Mouse (Mus musculus): ENCODE results near the gene Foxd1.

The Foxd1 gene

DNA sequence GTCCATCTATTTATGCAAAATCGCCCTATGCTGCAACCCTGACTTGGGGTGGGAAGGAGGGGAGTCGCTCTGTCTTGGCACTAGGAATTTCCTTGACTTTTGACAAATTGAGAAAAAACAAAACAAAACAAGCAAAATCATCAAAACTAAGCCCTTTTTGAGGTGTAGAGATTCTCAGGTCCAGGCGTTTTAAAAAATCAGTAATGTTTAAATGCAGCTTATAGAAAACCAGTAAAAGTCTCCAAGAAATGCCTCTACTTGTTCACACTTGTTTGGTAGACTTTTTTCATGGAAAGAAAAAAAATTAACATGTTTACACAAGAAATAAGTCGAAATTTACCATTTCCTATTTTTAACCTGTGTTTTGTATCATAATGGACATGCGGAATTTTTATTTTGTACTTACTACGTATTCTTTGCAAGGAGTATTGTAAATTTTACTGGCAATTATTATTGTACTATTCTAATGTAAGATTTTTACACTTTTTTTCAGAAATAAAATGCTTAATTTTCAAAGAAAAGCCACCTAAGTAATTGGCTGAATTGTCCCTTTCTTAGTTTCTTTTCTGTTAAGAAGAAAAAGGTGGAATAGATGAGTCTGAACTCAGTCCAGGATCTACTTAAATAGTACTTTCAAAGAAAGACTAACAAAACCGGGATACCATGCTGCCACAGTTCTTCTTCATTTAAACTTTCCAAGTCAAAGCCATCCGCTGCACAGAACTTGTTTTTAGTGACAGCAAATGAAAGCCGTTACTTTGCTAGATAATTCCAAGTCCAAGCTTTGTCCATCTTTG lies 2.3 kb downstream of the Foxd1 start:
- no peak for DNase-seq

- no peak for DNase-seq
These were observed 3.0 kb downstream of the Foxd1 start for GRCm38 (mm10) chr13:98356973-98357425.

DNA sequence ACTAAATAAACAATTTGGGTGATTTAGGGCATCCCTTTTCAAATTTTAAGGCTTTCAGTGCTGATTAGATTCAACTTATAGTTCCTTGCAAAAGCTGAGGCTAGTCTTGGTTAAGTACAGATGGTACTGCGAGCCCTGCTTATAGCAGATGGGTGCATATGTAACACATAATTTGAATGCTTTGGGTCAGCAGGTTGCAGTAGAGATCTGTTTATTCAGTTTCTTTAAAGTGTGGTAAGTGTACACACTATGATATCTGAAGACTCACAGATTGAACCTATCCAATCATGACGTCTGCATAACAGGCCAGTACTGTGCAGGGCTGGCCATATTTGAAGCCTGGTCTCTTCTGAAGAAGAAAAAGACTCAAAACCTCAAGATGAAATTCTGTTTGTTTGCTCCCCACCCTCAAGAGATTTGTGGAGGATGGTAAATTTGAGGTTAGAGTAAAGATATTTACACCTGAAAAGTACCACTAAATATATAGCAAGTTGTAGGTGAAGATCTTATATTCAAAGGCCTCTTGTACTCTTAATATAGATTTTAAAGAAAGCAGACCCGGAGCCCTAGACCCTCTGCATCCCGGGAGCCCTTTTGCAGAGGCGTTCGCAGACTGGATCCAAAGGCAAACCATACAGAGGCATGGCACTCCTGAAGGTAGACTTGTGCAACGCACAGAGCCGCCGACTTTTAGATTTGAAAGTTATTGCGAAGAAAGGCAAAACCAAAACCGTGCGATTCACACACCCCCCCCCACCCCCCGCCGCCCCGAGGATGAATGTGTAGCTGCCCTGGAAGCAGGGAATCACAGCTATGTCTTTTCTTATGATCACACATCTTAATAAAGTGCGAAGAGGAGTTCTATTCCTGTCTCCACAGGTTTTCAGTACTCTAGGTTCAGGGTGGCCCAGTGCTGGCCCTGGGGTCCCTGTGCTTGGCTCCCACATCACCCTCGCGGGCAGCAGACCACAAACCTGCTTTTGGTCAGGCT lies 3.7 kb downstream of the Foxd1 start:
- no peak for DNase-seq

GRCm38 (mm10) chr13:98358424-98359181 lies 4.6 kb downstream of the Foxd1 start:
- no peak for DNase-seq

GRCm38 (mm10) chr13:98359337-98359736 lies 5.3 kb downstream of the Foxd1 start:
- no peak for DNase-seq

GRCm38 (mm10) chr13:98360391-98360790 lies 6.3 kb downstream of the Foxd1 start:
- DNase-seq, result no peak

- no peak for DNase-seq
These were observed 7.1 kb downstream of the Foxd1 start for GRCm38 (mm10) chr13:98361161-98361560.

GRCm38 (mm10) chr13:98363046-98363445 lies 9.0 kb downstream of the Foxd1 start:
- DNase-seq, result no peak

DNA sequence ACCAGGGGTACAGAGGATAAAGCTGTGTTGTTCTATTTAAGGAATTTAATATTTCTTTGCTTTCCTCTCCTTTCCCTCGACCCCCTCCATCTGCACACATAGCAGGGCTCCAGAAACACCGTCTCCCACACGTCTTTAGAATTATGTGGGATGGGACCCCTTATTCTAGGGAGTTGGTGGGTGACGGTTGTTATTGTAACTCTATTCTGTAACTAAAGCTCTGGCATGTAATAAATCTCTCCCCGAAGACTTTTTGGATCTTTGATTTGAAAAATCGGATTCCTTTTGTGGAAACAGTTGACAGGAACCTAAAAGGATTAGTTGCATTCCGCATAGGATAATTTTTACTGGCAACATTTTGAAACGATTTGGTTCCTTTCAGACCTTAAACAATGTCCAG lies 11.0 kb downstream of the Foxd1 start:
- DNase-seq, result no peak

DNA sequence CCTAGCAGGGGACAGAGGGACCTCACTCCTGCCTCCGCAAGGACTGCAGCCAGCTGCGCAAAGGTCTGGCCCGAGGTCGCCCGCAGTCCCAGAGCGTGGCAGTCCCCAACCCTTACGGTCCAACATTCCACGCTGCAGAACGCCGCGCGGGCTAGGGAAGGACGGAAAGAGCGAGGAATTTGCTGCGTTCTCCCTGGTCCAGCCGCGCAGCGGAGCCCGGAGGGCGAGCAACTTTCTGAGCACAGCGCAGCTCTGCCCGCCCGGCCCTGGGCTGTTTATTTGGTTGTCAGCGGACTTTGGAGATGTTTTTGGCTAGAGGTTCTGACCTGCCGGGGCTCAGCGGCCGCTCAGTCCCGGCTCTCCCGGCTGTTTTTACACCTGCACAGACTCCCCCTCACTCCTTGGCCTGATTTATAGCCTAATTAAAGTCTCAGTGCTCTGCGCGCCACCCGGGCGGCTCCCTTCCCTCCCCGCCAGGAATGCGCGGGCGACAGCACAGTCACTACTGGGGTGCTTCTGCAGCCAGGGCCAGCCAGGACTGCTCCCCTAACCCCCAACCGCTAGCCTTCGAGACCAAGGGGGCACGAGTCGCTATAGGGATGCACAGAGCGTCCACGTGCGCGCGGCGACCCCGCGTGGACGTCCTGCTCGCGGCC lies 11.9 kb downstream of the Foxd1 start:
- no peak for DNase-seq

DNA sequence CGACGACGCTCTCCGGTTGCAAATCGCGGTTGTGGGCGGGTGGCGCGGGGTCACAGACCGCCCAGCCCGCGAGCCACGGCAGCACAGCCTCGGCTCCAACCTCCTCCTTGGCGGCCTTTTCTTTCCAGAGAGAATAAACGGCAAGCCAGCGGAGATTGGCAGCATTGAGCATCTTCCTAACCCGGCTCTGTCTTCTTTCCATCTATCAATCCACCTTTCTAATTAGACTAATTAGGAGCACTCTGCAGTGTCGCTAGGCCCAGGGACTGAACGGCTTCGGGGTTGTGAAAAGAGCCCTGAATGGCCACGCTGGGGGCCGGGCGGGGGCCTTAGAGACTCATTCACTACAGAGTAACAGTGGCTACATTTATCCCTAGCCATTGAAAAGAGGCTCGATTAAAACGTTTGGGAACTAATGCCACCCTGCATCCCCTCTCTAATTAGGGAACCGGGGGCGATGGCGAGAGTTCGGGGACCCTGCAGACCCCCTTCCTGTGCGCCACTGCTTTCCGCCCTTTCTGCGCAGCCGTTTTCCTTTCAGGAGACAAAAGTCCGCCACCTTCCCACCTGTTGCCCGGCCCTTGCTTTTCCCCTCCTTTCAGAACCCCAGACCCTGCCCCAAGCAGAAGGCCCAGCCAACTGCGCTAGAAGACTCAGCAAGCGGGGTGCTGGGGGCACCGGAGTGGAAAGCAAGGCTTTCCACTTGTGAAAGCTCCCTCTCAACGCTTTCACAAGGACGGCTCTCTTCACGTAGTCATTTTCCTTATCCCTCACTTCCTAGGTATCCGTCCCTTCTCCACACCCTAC lies 12.6 kb downstream of the Foxd1 start:
- DNase-seq, result no peak

DNA sequence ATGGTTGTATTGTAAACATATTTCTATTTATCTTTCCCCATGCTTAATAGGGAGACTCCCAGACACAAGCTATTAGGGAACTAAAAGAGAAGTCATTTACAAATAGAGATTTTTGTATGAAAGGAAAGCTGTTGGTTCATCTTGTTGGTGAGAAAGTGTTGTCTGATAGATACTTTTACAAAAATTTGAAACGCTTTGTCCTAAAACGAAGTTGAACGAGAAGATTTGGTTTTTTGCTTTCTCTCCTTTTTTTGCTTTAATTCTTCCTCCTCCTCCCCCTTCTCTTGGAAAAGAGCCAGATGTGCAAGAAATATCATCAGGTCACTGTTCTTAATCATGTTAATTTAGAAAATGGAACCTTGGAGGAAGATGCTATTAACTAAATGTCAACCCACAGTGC lies 13.6 kb downstream of the Foxd1 start:
- no peak for DNase-seq

GRCm38 (mm10) chr13:98369046-98369445 lies 15.0 kb downstream of the Foxd1 start:
- DNase-seq, result no peak

- DNase-seq, result no peak
These were observed 20.5 kb downstream of the Foxd1 start for GRCm38 (mm10) chr13:98374560-98374959.

GRCm38 (mm10) chr13:98374979-98375378 lies 20.9 kb downstream of the Foxd1 start:
- no peak for DNase-seq

- DNase-seq, result no peak
These were observed 23.7 kb downstream of the Foxd1 start for GRCm38 (mm10) chr13:98377746-98378145.

GRCm38 (mm10) chr13:98382751-98383150 lies 28.7 kb downstream of the Foxd1 start:
- DNase-seq, result no peak

GRCm38 (mm10) chr13:98383911-98384498 lies 30.0 kb downstream of the Foxd1 start:
- DNase-seq, result no peak

GRCm38 (mm10) chr13:98385877-98386276 lies 31.8 kb downstream of the Foxd1 start:
- DNase-seq, result no peak

- no peak for DNase-seq
These were observed 35.0 kb downstream of the Foxd1 start for GRCm38 (mm10) chr13:98389092-98389491.

DNA sequence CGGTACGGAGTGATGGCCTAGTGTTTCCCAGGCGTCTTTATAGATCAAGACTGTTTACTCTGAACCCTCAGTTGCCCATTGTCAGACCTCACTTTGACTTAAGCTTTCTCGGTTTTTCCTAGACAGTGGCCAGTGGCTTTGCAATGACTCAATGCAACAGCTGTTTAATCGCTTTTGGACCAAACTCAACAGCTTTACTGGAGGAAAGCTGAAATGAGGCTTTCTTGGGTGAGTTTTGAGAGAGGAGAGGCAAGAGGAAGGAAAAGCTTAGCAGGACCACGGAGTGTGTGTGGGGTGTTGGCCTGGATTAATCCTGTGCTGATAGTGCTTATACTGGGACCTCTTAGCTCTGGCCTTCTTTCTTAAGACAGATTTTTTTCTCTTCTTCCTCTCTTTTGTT lies 36.3 kb downstream of the Foxd1 start:
- no peak for DNase-seq

All from lung, postnatal 14 days (tissue).